Mouse (Mus musculus) MEL (cell line): ENCODE results near the gene Arhgef16. TPM values are rescaled to one million over a fixed set of nuclear protein-coding genes. Genes with fewer than 3 reads are reported as not detected.

Source experiments
- DNase-seq: peaks from one replicate; pipeline ENCODE4 v3.0.0; 2011; ENCODE audit warnings: low read depth, low spot score
- H3K27ac ChIP-seq: 2 replicates; pipeline ENCODE4 v1.5.1; 2012; ENCODE audit warnings: low read depth, mild to moderate bottlenecking, control low read depth, low read length, moderate library complexity; ENCODE audit not compliant: control insufficient read depth
- H3K27me3 ChIP-seq, 2 experiments: fragments of 150-350 bp in 1 of 2; sonication (generic) in 1 of 2; 2 replicates each; pipeline ENCODE4 v1.6.1; 2012; ENCODE audit warnings: low read length in 2 of 2, mild to moderate bottlenecking in 2 of 2, improper control_type of control experiment in 1 of 2, moderate library complexity in 1 of 2; ENCODE audit not compliant: insufficient read depth in 2 of 2, control insufficient read depth in 1 of 2
- H3K36me3 ChIP-seq, 2 experiments: 2 replicates each; pipeline ENCODE4 v1.6.1; 2012 to 2014; ENCODE audit warnings: low read length in 2 of 2, improper control_type of control experiment in 1 of 2, inconsistent platforms in 1 of 2, mild to moderate bottlenecking in 1 of 2; ENCODE audit not compliant: insufficient read depth in 2 of 2, control insufficient read depth in 1 of 2
- H3K4me1 ChIP-seq, 2 experiments: fragments of 150-350 bp in 1 of 2; sonication (generic) in 1 of 2; 2 replicates each; pipeline ENCODE4 v1.6.1; 2012; ENCODE audit warnings: low read length in 2 of 2, improper control_type of control experiment in 1 of 2, mild to moderate bottlenecking in 1 of 2; ENCODE audit not compliant: insufficient read depth in 2 of 2, control insufficient read depth in 1 of 2
- H3K4me3 ChIP-seq, 2 experiments: fragments of 150-350 bp in 1 of 2; sonication (generic) in 1 of 2; 2 replicates each; pipeline ENCODE4 v1.5.1; 2012; ENCODE audit warnings: low read depth in 2 of 2, low read length in 2 of 2, mild to moderate bottlenecking in 2 of 2, moderate library complexity in 2 of 2, control low read depth in 1 of 2, improper control_type of control experiment in 1 of 2; ENCODE audit not compliant: control insufficient read depth in 1 of 2, insufficient read depth in 1 of 2
- H3K79me2 ChIP-seq: 2 replicates; pipeline ENCODE4 v1.6.1; 2012; ENCODE audit warnings: mild to moderate bottlenecking, low read length, moderate library complexity; ENCODE audit not compliant: control insufficient read depth, poor library complexity, insufficient read depth
- H3K9ac ChIP-seq: 2 replicates; pipeline ENCODE4 v1.6.1; 2012; ENCODE audit warnings: low read depth, mild to moderate bottlenecking, control low read depth, low read length, moderate library complexity; ENCODE audit not compliant: control insufficient read depth, poor library complexity, severe bottlenecking
- H3K9me3 ChIP-seq: fragments of 150-350 bp; sonication (generic); replicated peaks from 2 replicates; pipeline ENCODE4 v1.6.1; 2012; ENCODE audit warnings: mild to moderate bottlenecking, low read length, improper control_type of control experiment, moderate library complexity; ENCODE audit not compliant: insufficient read depth
- CHD1 ChIP-seq: IDR thresholded peaks from 2 replicates; pipeline ENCODE4 v1.6.1; 2012; ENCODE audit warnings: low read depth, mild to moderate bottlenecking, inconsistent platforms, low read length, improper control_type of control experiment
- CTCF ChIP-seq, 3 experiments: IDR thresholded peaks in 2 of 3; conservative IDR thresholded peaks in 1 of 3; 2 replicates each; pipeline ENCODE4 v1.5.1; 2011 to 2012; ENCODE audit warnings: low read length in 3 of 3, low read depth in 2 of 3, mild to moderate bottlenecking in 2 of 3, improper control_type of control experiment in 1 of 3, inconsistent platforms in 1 of 3, mixed read lengths in 1 of 3, moderate library complexity in 1 of 3; ENCODE audit not compliant: control insufficient read depth in 1 of 3, insufficient read depth in 1 of 3, poor library complexity in 1 of 3, severe bottlenecking in 1 of 3
- EP300 ChIP-seq, 2 experiments: IDR thresholded peaks; 2 replicates each; pipeline ENCODE4 v1.6.1; 2011; ENCODE audit warnings: improper control_type of control experiment in 2 of 2, low read length in 2 of 2, low read depth in 1 of 2, mild to moderate bottlenecking in 1 of 2
- GABPA ChIP-seq: IDR thresholded peaks from 2 replicates; pipeline ENCODE4 v1.6.1; 2012; ENCODE audit warnings: low read depth, mild to moderate bottlenecking, inconsistent platforms, low read length, improper control_type of control experiment, moderate library complexity
- HCFC1 ChIP-seq: IDR thresholded peaks from 2 replicates; pipeline ENCODE4 v1.6.1; 2012; ENCODE audit warnings: low read depth, mild to moderate bottlenecking, inconsistent platforms, low read length, improper control_type of control experiment, moderate library complexity
- MAFK ChIP-seq: IDR thresholded peaks from 2 replicates; pipeline ENCODE4 v1.6.1; 2011; ENCODE audit warnings: low read depth, mild to moderate bottlenecking, low read length, improper control_type of control experiment, borderline replicate concordance
- MAX ChIP-seq: IDR thresholded peaks from 2 replicates; pipeline ENCODE4 v1.6.1; 2011; ENCODE audit warnings: low read length, improper control_type of control experiment
- MAZ ChIP-seq: IDR thresholded peaks from 2 replicates; pipeline ENCODE4 v1.6.1; 2012; ENCODE audit warnings: low read depth, mild to moderate bottlenecking, inconsistent platforms, low read length, improper control_type of control experiment
- MXI1 ChIP-seq: IDR thresholded peaks from 2 replicates; pipeline ENCODE4 v1.6.1; 2011; ENCODE audit warnings: mild to moderate bottlenecking, low read depth, low read length, improper control_type of control experiment
- MYB ChIP-seq: IDR thresholded peaks from 2 replicates; pipeline ENCODE4 v1.6.1; 2011; ENCODE audit warnings: mild to moderate bottlenecking, low read depth, low read length, improper control_type of control experiment
- POLR2AphosphoS5 ChIP-seq: IDR thresholded peaks from 2 replicates; pipeline ENCODE4 v1.6.1; 2012; ENCODE audit warnings: low read depth, borderline replicate concordance, mild to moderate bottlenecking, inconsistent platforms, low read length, moderate library complexity, mixed read lengths
- RAD21 ChIP-seq: IDR thresholded peaks from 2 replicates; pipeline ENCODE4 v1.6.1; 2011; ENCODE audit warnings: mild to moderate bottlenecking, low read depth, low read length, improper control_type of control experiment
- RCOR1 ChIP-seq: IDR thresholded peaks from 2 replicates; pipeline ENCODE4 v1.6.1; 2012; ENCODE audit warnings: low read depth, mild to moderate bottlenecking, inconsistent platforms, low read length, improper control_type of control experiment
- SIN3A ChIP-seq: IDR thresholded peaks from 2 replicates; pipeline ENCODE4 v1.6.1; 2012; ENCODE audit warnings: low read length, improper control_type of control experiment, inconsistent platforms
- TAL1 ChIP-seq: IDR thresholded peaks from 2 replicates; pipeline ENCODE4 v1.6.1; 2012; ENCODE audit warnings: mild to moderate bottlenecking, inconsistent platforms, low read length, moderate library complexity, mixed read lengths
- TBP ChIP-seq: IDR thresholded peaks from 2 replicates; pipeline ENCODE4 v1.8.0; 2011; ENCODE audit warnings: low read depth, low read length, improper control_type of control experiment
- TCF12 ChIP-seq: IDR thresholded peaks from 2 replicates; pipeline ENCODE4 v1.6.1; 2014; ENCODE audit warnings: low read depth, mild to moderate bottlenecking, inconsistent platforms, low read length, improper control_type of control experiment, moderate library complexity
- ZC3H11A ChIP-seq: IDR thresholded peaks from 2 replicates; pipeline ENCODE4 v1.6.1; 2012; ENCODE audit warnings: low read depth, mild to moderate bottlenecking, inconsistent platforms, low read length, improper control_type of control experiment
- ZKSCAN1 ChIP-seq: IDR thresholded peaks from 2 replicates; pipeline ENCODE4 v1.6.1; 2012; ENCODE audit warnings: low read depth, mild to moderate bottlenecking, inconsistent platforms, low read length, improper control_type of control experiment, moderate library complexity
- ZMIZ1 ChIP-seq: IDR thresholded peaks from 2 replicates; pipeline ENCODE4 v1.6.1; 2012; ENCODE audit warnings: low read depth, mild to moderate bottlenecking, inconsistent platforms, low read length, improper control_type of control experiment, moderate library complexity
- polyA plus RNA-seq, 2 experiments: library from polyadenylated mRNA; stranded (reverse) in 1 of 2; unstranded in 1 of 2; fragments of >175 nt in 1 of 2; fragments of >200 nt in 1 of 2; gene quantifications; 2 replicates each; pipeline versions ENCODE4 v1.2.1 to v1.2.4; 2012; ENCODE audit warnings: low replicate concordance in 2 of 2, low read depth in 1 of 2; ENCODE audit not compliant: insufficient read length in 2 of 2, insufficient read depth in 1 of 2, missing spikeins in 1 of 2
- total RNA-seq: library from RNA; depleted of rRNA; stranded (reverse); fragments of 300-350 nt; gene quantifications from 2 replicates; pipeline ENCODE4 v1.2.3, GENCODE M21; 2012

Gene Arhgef16
- total and polyA plus RNA-seq, 3 experiments: not detected

- Histone ChIP-seq H3K27ac (no peak overlapping the region), H3K36me3 (no peaks in the 10 kb centered on the region), H3K4me3 (no peak overlapping the region)
- no peak for TF ChIP-seq RAD21
- TF ChIP-seq CHD1: no peak
- TF ChIP-seq HCFC1: no peak
- no peak for TF ChIP-seq SIN3A
- TF ChIP-seq RCOR1: no peak
- TF ChIP-seq MAFK: no peak
- no peak for TF ChIP-seq ZKSCAN1
- no peak for TF ChIP-seq TBP
- TF ChIP-seq TCF12: no peak
- no peak for TF ChIP-seq MYB
- TF ChIP-seq TAL1: no peak
- TF ChIP-seq EP300 (IDR thresholded peaks at IDR 0.05; ENCODE audit: low read depth in 1 of 2, low read length in 2 of 2): no peak
- TF ChIP-seq MAZ: no peak
- TF ChIP-seq, all 39 proteins: peak for 0
- no peaks in the 10 kb centered on the region for H3K79me2 ChIP-seq
- H3K27me3 ChIP-seq: no peaks in the 10 kb centered on the region
- H3K9ac ChIP-seq: no peak overlapping the region
- H3K9me3 ChIP-seq: no peaks in the 10 kb centered on the region; the same call in 1 of the 2 replicates
- no peaks in the 10 kb centered on the region for H3K4me1 ChIP-seq
- DNase-seq: no peak
These were observed 1.8 kb downstream of the Arhgef16 start for GRCm38 (mm10) chr4:154299541-154300271.

GRCm38 (mm10) chr4:154297761-154298160 lies 3.7 kb downstream of the Arhgef16 start:
- no peak overlapping the region for H3K9ac ChIP-seq
- H3K79me2 ChIP-seq: no peaks in the 10 kb centered on the region
- H3K36me3 ChIP-seq: no peaks in the 10 kb centered on the region
- H3K4me3 ChIP-seq: no peak overlapping the region
- H3K9me3 ChIP-seq: no peaks in the 10 kb centered on the region; the same call in 1 of the 2 replicates
- no peak for TF ChIP-seq MAZ
- no peak for TF ChIP-seq ZC3H11A
- TF ChIP-seq POLR2AphosphoS5: no peak
- TF ChIP-seq GABPA: no peak
- no peak for TF ChIP-seq ZMIZ1
- no peak for TF ChIP-seq CTCF (IDR thresholded peaks at IDR 0.05 in 2 of 3, conservative IDR thresholded peaks at IDR 0.05 in 1 of 3; ENCODE audit: control insufficient read depth in 1 of 3, insufficient read depth in 1 of 3, low read depth in 2 of 3, low read length in 3 of 3, poor library complexity in 1 of 3, severe bottlenecking in 1 of 3)
- no peak for TF ChIP-seq MXI1
- TF ChIP-seq MAX: no peak
- no peaks in the 10 kb centered on the region for H3K4me1 ChIP-seq
- DNase-seq: no peak
- no peak overlapping the region for H3K27ac ChIP-seq
- H3K27me3 ChIP-seq: no peaks in the 10 kb centered on the region
